Mouse (Mus musculus): ENCODE data around the gene Heatr4.

- TF ChIP-seq CTCF (conservative IDR thresholded peaks at IDR 0.05; ENCODE audit: low read length) (no peak), POU5F1 (IDR thresholded peaks at IDR 0.05; ENCODE audit: borderline replicate concordance, low read length) (no peak)
Observed at GRCm38 (mm10) chr12:83920721-83921441, 63.8 kb downstream of the Heatr4 start.

All from E14TG2a.4 (cell line).